Mouse (Mus musculus) cerebellum, adult 2 months (tissue): ENCODE results near the gene Pde4a. TPM values are rescaled to one million over a fixed set of nuclear protein-coding genes. Genes with fewer than 3 reads are reported as not detected.
A peak's percentile ranks its signal among the peaks of the same experiment; 100 is the strongest.

Source experiments
- DNase-seq, 2 experiments: peaks; one replicate each; pipeline ENCODE4 v3.0.0; 2021
- H3K27ac ChIP-seq: fragments of 200-500 bp; 2 replicates; pipeline ENCODE4 v1.5.1; 2012; ENCODE audit warnings: low read length, control low read depth, inconsistent platforms; ENCODE audit not compliant: insufficient read depth
- H3K27me3 ChIP-seq: fragments of 200-500 bp; 2 replicates; pipeline ENCODE4 v1.6.1; 2012; ENCODE audit warnings: inconsistent platforms, mild to moderate bottlenecking, low read length, moderate library complexity; ENCODE audit not compliant: control insufficient read depth, insufficient read depth
- H3K4me1 ChIP-seq: fragments of 200-500 bp; 2 replicates; pipeline ENCODE4 v1.6.1; 2011; ENCODE audit warnings: low read length; ENCODE audit not compliant: control insufficient read depth, insufficient read depth
- H3K4me3 ChIP-seq: fragments of 200-500 bp; replicated peaks from 2 replicates; pipeline ENCODE3; 2011; ENCODE audit warnings: mild to moderate bottlenecking, low read depth, low read length, control low read depth; ENCODE audit not compliant: insufficient read depth
- CTCF ChIP-seq: fragments of 200-500 bp; IDR thresholded peaks from 2 replicates; pipeline ENCODE4 v1.5.1; 2011; ENCODE audit warnings: low read depth, mild to moderate bottlenecking, control low read depth, low read length, moderate library complexity, borderline replicate concordance; ENCODE audit not compliant: insufficient read depth
- POLR2A ChIP-seq: fragments of 200-500 bp; IDR thresholded peaks from 2 replicates; pipeline ENCODE4 v1.6.1; 2011; ENCODE audit warnings: low read length, control low read depth, borderline replicate concordance; ENCODE audit not compliant: insufficient read depth
- WGBS: fragments of 180-500 bp; shearing (Covaris S2); methylation state at CpG from one replicate; pipeline ENCODE4 v1.1.7; 2018; 5-methylcytosine and 5-hydroxymethylcytosine counted together
- polyA plus RNA-seq: library from polyadenylated mRNA; depleted of rRNA; stranded (reverse); fragments of >200 nt; gene quantifications from 2 replicates; pipeline ENCODE4 v1.2.3, GENCODE M21; 2012; rRNA removed

The Pde4a gene
- 51.2 and 57.4 TPM in 2 replicates for polyA plus RNA-seq

- Histone ChIP-seq H3K27ac (no peak within 1 kb of the TSS), H3K4me1 (peaks cover 10% of the 10 kb centered on the region; the same call in 1 of the 2 replicates), H3K4me3 (peak within 1 kb of the TSS; percentile 43), H3K27me3 (no peaks in the 10 kb centered on the region; the same call in 1 of the 2 replicates)
- no peak for TF ChIP-seq CTCF
- TF ChIP-seq POLR2A = no peak
- WGBS = under 1% methylated on average over 81 of the region's 86 CpGs
- no peak for DNase-seq
Measured at GRCm38 (mm10) chr9:21165041-21165951, at the start of gene Pde4a. Pde4a (plus strand) TSS chr9:21165714.

GRCm38 (mm10) chr9:21117073-21117472 lies 48.4 kb upstream of the Pde4a start:
- DNase-seq = no peak
- peaks cover 13% of the 10 kb centered on the region for H3K4me1 ChIP-seq
- WGBS = 63% methylated on average over 6 of the region's 6 CpGs

GRCm38 (mm10) chr9:21121483-21121882 lies 44.0 kb upstream of the Pde4a start:
- Histone ChIP-seq H3K27ac (no peak overlapping the region), H3K4me3 (no peak overlapping the region), H3K4me1 (no peaks in the 10 kb centered on the region), H3K27me3 (no peaks in the 10 kb centered on the region)
- DNase-seq = no peak
- no peak for TF ChIP-seq CTCF
- TF ChIP-seq POLR2A = no peak
- WGBS = 91% methylated on average over 16 of the region's 16 CpGs

More at GRCm38 (mm10) chr9:21117073-21117472, 48.4 kb upstream of the Pde4a start:
- no peak overlapping the region for H3K27ac ChIP-seq
- TF ChIP-seq POLR2A (no peak), CTCF (no peak)
- H3K4me3 ChIP-seq = no peak overlapping the region
- no peaks in the 10 kb centered on the region for H3K27me3 ChIP-seq

DNA sequence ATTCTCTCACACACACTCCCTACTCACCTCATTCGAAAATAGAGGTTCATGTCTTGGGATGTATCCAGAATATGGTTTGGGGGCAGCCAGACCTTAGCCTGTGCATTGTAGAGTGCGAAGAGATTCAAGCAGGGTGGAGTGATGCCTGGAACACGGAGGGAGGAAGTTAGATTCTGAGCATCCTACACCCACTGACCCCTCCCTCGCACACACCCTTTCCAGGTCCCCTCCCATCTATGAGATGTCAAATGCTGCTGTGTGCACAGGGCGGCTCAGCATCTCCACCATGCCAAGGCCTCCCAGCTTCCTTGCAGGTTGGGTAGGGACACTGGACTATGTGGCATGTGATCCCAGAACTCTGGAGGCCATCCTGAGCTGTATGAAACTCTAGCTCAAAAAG lies 40.7 kb upstream of the Pde4a start:
- no peak for DNase-seq
- Histone ChIP-seq H3K27ac (no peak overlapping the region), H3K4me1 (no peaks in the 10 kb centered on the region), H3K27me3 (no peaks in the 10 kb centered on the region), H3K4me3 (no peak overlapping the region)
- 82% methylated on average over 5 of the region's 5 CpGs for WGBS
- TF ChIP-seq CTCF (no peak), POLR2A (no peak)

DNA sequence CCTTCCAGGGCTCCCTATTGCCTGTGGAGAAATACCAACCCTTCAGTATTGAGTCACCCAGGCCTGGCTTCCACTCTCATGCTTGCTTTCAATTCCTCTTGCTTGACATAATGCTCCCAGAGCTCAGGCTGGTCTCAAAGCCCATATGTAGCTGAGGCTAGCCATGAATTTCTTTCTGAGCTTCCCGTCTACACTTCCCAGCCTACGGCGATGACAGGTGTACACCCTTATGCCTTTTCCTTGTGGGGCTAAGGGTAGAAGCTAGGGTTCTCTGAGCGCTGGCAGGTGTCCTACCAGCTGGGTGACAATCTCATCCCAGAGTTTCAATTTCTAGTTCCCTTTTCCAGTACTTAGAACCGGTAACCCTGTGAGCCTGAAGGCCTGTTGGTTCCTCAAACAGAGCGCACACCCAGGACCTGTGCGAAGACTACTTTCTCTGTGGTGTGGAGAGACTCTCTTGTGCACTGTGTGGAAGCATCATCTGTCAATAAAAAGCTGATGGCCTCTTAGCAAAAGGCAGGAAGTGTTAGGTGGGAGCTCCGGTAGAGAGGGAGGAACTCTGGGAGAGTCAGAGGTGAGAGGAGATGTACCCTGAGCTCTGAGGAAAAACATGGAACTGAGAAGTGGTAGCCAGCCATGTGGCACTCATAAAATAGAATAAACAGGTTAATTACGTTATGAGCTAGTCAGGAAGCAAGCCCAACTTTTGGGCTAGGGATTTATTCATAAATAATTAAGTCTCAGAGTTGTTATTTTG lies 39.8 kb upstream of the Pde4a start:
- no peaks in the 10 kb centered on the region for H3K4me1 ChIP-seq
- 89% methylated on average over 9 of the region's 9 CpGs for WGBS
- H3K27me3 ChIP-seq = no peaks in the 10 kb centered on the region
- TF ChIP-seq CTCF (no peak), POLR2A (no peak)
- no peak for DNase-seq
- H3K27ac ChIP-seq = no peak overlapping the region
- H3K4me3 ChIP-seq = no peak overlapping the region

DNA sequence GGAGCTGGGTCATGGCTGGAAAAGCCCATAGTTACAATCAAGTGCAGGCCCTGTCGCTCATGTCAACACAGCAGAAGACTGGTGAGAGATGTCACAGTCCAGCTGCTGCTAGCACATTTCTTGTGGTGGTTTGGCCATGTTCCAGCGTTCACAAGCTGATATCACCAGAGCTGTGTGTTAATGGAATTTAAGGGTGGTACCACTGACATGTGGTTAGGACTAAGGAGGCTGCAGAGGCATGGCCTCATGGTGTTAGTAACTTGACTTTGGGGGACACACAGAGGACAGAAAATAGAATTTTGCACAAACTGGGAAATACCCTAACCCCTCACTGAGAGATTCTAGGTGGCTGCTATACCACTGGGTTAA lies 39.3 kb upstream of the Pde4a start:
- 52% methylated on average over 2 of the region's 2 CpGs for WGBS
- no peak for DNase-seq
- no peaks in the 10 kb centered on the region for H3K27me3 ChIP-seq

GRCm38 (mm10) chr9:21131059-21131956 lies 34.2 kb upstream of the Pde4a start, which contains the start of gene Tyk2:
Tyk2 (minus strand) TSS chr9:21131243.
- H3K27ac ChIP-seq = no peak within 1 kb of the TSS
- WGBS = 5% methylated on average over 37 of the region's 37 CpGs
- H3K27me3 ChIP-seq = no peaks in the 10 kb centered on the region
- TF ChIP-seq POLR2A (peak; percentile 60; the same call in 1 of the 2 replicates), CTCF (no peak)
- H3K4me1 ChIP-seq = no peaks in the 10 kb centered on the region
- H3K4me3 ChIP-seq = peak within 1 kb of the TSS; percentile 93
- peak; percentile 90 to 97 for DNase-seq

More for the DNA sequence above, 39.3 kb upstream of the Pde4a start:
- H3K4me3 ChIP-seq = no peak overlapping the region
- H3K4me1 ChIP-seq = no peaks in the 10 kb centered on the region
- no peak for TF ChIP-seq CTCF
- no peak for TF ChIP-seq POLR2A
- H3K27ac ChIP-seq = no peak overlapping the region
